Mouse (Mus musculus) heart, embryonic 16.5 days (tissue): ENCODE results near the gene Mmp24. TPM values are rescaled to one million over a fixed set of nuclear protein-coding genes. Genes with fewer than 3 reads are reported as not detected.

ENCODE experiments used
- ATAC-seq: fragments of 200-750 bp; cut with Nextera tagmentation; replicated peaks from 2 replicates; pipeline ENCODE4 v1.8.0; 2017; ENCODE audit warnings: moderate number of reproducible peaks; ENCODE audit not compliant: insufficient read depth, low FRiP score; ENCODE audit errors: extremely low read depth
- H3K27ac ChIP-seq: fragments of 300-500 bp; sonication (generic); 2 replicates; pipeline ENCODE4 v1.5.1; 2014; ENCODE audit warnings: mild to moderate bottlenecking, low read length, control low read depth, moderate library complexity
- H3K27me3 ChIP-seq: fragments of 300-500 bp; sonication (generic); 2 replicates; pipeline ENCODE4 v1.6.1; 2014; ENCODE audit warnings: low read length, mixed read lengths; ENCODE audit not compliant: control insufficient read depth, insufficient read depth
- H3K36me3 ChIP-seq: fragments of 300-500 bp; sonication (generic); 2 replicates; pipeline ENCODE4 v1.6.1; 2014; ENCODE audit not compliant: control insufficient read depth, insufficient read depth
- H3K4me1 ChIP-seq: fragments of 300-500 bp; sonication (generic); 2 replicates; pipeline ENCODE4 v1.6.1; 2014; ENCODE audit warnings: low read length, mixed read lengths; ENCODE audit not compliant: control insufficient read depth, insufficient read depth
- H3K4me2 ChIP-seq: fragments of 300-500 bp; sonication (generic); 2 replicates; pipeline ENCODE4 v1.6.1; 2014; ENCODE audit warnings: low read depth, mild to moderate bottlenecking, control low read depth, low read length
- H3K4me3 ChIP-seq: fragments of 300-500 bp; sonication (generic); 2 replicates; pipeline ENCODE4 v1.5.1; 2014; ENCODE audit warnings: mild to moderate bottlenecking, control low read depth, low read length
- H3K9ac ChIP-seq: fragments of 300-500 bp; sonication (generic); 2 replicates; pipeline ENCODE4 v1.6.1; 2014; ENCODE audit warnings: low read length, control low read depth
- H3K9me3 ChIP-seq: fragments of 300-500 bp; sonication (generic); replicated peaks from 2 replicates; pipeline ENCODE4 v1.6.1; 2016; ENCODE audit warnings: low read length; ENCODE audit not compliant: control insufficient read depth
- WGBS: fragments of 180-500 bp; shearing (Covaris S2); extraction: QIAGEN DNeasy Blood & Tissue Kit; methylation state at CpG from one replicate; pipeline ENCODE4 v1.1.7; 2014; 5-methylcytosine and 5-hydroxymethylcytosine counted together
- polyA plus RNA-seq: library from polyadenylated mRNA; unstranded; fragments of >200 nt; fragmentation: Nextera tagmentation; extraction: Ambion mirVana; gene quantifications from 2 replicates; pipeline ENCODE4 v1.2.1, GENCODE M21; 2015

The Mmp24 gene
- polyA plus RNA-seq, 1 experiment from 2014 or later: 0.04 TPM

DNA sequence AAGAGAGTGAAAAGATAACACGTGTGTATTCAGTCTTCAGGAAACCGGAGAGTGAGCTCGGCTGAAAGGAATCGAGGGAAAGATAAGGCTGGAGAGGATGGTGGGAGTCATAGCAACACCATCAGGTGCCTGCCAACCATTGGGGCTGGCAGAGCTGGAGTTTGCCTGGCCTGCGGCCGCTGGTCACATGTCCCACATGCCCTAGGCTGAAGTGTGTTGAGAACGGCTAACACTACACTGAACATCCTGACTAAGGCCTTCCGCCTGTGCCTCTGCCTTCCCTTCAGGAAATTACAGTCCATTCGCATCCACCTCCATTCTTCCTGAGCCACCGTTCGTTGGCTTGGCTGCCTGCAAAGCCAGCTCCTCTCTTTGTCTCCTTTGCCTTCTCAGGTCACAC, 32.9 kb upstream of the Mmp24 start:
- Histone ChIP-seq H3K36me3 (no peaks in the 10 kb centered on the region), H3K4me1 (peaks cover 10% of the 10 kb centered on the region), H3K27me3 (no peaks in the 10 kb centered on the region), H3K4me3 (no peak overlapping the region), H3K27ac (peak overlapping the region; percentile 61), H3K9me3 (no peaks in the 10 kb centered on the region), H3K9ac (no peak overlapping the region), H3K4me2 (peak overlapping the region; percentile 10; the same call in 1 of the 2 replicates)
- peak; percentile 66 for ATAC-seq
- WGBS: 38% methylated on average over 11 of the region's 11 CpGs

DNA sequence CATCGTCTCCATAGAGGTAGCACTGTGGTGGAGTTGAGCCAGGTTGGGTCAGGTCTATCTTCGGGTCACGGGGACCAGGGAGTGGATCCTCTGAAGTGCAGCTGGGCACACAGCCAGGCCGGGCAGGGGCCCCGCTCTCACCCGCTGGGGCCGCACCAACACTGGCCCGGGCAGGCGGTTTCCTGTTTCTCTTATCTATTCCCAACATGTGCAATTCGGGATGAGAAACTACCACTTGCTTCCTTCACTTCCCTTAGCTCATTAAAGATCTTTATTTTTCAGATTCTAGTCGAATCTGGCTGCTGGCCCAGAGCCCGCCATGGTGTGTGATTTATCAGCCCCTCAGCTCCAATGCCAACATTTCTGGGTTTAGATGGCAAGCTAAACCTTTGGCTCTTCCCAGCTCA, 32.2 kb upstream of the Mmp24 start:
- Histone ChIP-seq H3K4me2 (0 out of 2 replicates have a peak overlapping the region, but pooled peaks have one; percentile 0), H3K9me3 (no peaks in the 10 kb centered on the region), H3K9ac (no peak overlapping the region), H3K27ac (peak overlapping the region; percentile 61), H3K27me3 (no peaks in the 10 kb centered on the region), H3K4me1 (peaks cover 10% of the 10 kb centered on the region), H3K4me3 (no peak overlapping the region), H3K36me3 (no peaks in the 10 kb centered on the region)
- peak; percentile 94 for ATAC-seq
- WGBS: 24% methylated on average over 12 of the region's 12 CpGs

DNA sequence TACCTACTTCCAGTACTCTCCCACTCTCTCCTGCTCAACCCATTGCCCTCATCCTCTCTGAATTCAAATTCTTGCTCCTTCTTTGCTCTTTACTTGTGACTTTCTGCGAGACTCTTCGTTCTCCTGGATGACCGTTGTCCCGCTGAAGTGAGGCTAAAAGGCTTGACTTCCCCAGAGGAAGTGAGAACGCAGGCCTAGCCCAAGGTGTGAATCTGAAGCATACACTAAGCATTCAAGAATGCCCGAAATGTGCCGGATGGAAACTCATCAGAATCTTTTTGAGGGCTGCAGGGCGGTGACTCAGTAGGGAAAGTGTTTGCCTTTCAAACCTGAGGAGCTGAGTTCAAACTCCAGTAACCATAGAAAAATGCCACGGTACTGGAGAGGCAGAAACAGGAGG, 31.8 kb upstream of the Mmp24 start:
- peak overlapping the region; percentile 6; the same call in 1 of the 2 replicates for H3K27ac ChIP-seq
- 72% methylated on average over 9 of the region's 9 CpGs for WGBS
- H3K4me2 ChIP-seq: no peak overlapping the region
- H3K4me1 ChIP-seq: peaks cover 10% of the 10 kb centered on the region
- no peak for ATAC-seq
- H3K27me3 ChIP-seq: no peaks in the 10 kb centered on the region
- H3K4me3 ChIP-seq: no peak overlapping the region
- no peaks in the 10 kb centered on the region for H3K9me3 ChIP-seq
- no peak overlapping the region for H3K9ac ChIP-seq
- H3K36me3 ChIP-seq: no peaks in the 10 kb centered on the region

DNA sequence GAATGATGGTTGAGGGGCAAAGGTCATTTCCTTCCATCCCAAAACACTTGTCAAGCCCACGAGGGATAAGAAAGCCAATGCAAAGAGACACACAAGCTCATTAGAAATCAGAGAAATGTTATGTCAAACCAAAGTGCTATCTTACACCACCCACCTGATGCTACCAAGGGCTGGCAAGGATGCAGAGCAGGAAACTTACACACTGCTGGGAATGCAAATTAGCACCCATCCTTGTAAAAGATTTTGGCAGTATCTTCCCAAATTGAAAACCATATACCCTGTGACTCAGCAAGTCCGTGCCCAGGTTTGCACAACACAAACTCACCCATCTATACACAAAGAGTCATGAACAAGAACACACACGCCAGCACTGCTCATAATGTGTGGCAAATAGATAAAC, 29.7 kb upstream of the Mmp24 start:
- no peak overlapping the region for H3K4me2 ChIP-seq
- WGBS: 62% methylated on average over 3 of the region's 3 CpGs
- no peaks in the 10 kb centered on the region for H3K27me3 ChIP-seq
- H3K9ac ChIP-seq: no peak overlapping the region
- H3K4me3 ChIP-seq: no peak overlapping the region
- no peak overlapping the region for H3K27ac ChIP-seq
- ATAC-seq: no peak
- H3K9me3 ChIP-seq: no peaks in the 10 kb centered on the region
- no peaks in the 10 kb centered on the region for H3K36me3 ChIP-seq
- H3K4me1 ChIP-seq: peaks cover 10% of the 10 kb centered on the region

DNA sequence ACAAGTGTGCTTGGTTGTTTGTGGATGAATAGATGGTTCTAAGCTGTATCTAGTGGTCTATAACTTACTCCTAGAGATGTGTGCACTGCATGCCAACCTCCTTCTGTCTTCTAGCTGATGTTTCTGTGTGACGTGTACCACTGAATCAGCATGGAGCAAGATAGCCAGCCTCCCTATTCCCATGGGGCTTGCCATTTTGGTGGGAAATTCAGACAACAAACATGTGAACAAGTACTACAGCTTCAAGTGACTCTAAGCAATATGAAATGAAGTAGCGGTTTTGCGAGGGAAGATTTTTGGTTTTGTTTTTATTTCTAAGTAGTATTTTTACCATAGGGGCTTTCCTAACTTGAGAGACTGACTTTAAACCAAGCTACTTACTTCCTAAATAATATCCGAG, 25.7 kb upstream of the Mmp24 start:
- no peak overlapping the region for H3K4me3 ChIP-seq
- H3K36me3 ChIP-seq: no peaks in the 10 kb centered on the region
- H3K4me2 ChIP-seq: no peak overlapping the region
- no peak for ATAC-seq
- H3K9me3 ChIP-seq: no peaks in the 10 kb centered on the region
- no peak overlapping the region for H3K9ac ChIP-seq
- no peak overlapping the region for H3K27ac ChIP-seq
- WGBS: 84% methylated on average over 4 of the region's 4 CpGs
- peaks cover 2% of the 10 kb centered on the region; the same call in 1 of the 2 replicates for H3K4me1 ChIP-seq
- no peaks in the 10 kb centered on the region for H3K27me3 ChIP-seq

DNA sequence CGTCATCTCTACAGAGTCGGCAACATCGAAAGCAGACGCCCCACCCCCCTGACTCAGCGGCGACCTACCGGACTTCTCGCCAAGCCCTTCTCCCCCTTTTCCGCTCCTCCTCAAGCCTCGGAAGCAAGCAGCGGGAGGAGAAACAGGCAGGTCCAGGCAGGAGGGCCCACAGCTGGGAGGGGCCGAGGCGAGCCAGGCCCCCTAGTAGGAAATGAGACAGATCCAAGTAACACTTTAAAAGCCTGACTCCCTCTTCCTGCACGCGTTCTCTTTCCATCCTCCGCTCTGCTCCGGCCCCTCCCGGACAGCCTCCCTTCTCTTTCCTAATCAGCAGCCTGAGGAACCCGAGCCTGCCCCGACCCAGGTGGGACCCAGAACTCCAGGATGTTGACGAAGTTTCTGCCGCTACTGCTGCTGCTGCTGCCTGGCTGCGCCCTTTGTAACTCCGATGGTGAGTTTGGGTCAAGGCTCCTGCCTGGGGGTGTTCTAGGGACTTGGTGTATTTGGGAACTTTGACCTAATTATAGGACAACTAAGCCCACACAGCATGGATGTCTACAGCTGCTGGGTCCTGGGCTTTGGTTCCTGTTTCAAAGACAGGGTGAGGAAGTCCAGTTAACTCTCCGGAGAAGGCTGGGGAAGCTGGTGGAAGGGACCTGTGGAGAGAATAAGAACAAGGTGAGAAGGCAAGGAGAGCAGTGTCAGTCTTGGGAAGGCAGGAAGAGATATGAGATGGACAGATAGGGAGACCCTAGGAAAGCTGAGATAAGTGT, 23.9 kb upstream of the Mmp24 start, which contains the start of gene Procr:
Gene Procr (plus strand): TSS at position 104 of the 773 bp plus-strand sequence.
- Histone ChIP-seq H3K36me3 (no peaks in the 10 kb centered on the region), H3K9me3 (no peaks in the 10 kb centered on the region), H3K4me1 (peaks cover 2% of the 10 kb centered on the region; the same call in 1 of the 2 replicates), H3K4me2 (peak within 1 kb of the TSS; percentile 91), H3K4me3 (peak within 1 kb of the TSS; percentile 53), H3K27me3 (no peaks in the 10 kb centered on the region), H3K9ac (peak within 1 kb of the TSS; percentile 65), H3K27ac (no peak within 1 kb of the TSS)
- ATAC-seq: peak; percentile 87
- WGBS: 3% methylated on average over 25 of the region's 25 CpGs

DNA sequence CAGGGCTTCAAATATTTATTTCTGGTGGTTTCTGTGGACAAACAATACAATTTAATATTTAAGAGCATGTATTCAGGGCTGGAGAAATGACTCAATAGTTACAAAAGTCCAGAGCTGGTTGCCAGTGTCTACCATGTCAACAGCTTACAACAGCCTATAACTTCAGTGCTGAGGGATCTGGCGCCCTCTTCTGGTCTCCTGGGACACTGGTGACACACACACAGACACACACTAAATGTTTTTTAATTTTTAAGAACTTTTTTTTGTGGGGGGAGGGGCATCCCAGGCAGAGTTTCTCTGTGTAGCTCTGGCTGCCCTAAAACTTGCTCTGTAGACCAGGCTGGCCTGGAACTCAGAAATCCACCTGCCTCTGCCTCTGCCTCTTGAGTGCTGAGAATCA, 19.4 kb upstream of the Mmp24 start:
- no peaks in the 10 kb centered on the region for H3K9me3 ChIP-seq
- H3K4me2 ChIP-seq: no peak overlapping the region
- no peak overlapping the region for H3K9ac ChIP-seq
- no peak overlapping the region for H3K27ac ChIP-seq
- peaks cover 2% of the 10 kb centered on the region; the same call in 1 of the 2 replicates for H3K4me1 ChIP-seq
- 0% methylated on average over 1 of the region's 1 CpGs for WGBS
- no peak overlapping the region for H3K4me3 ChIP-seq
- ATAC-seq: no peak
- no peaks in the 10 kb centered on the region for H3K36me3 ChIP-seq
- H3K27me3 ChIP-seq: peaks cover 3% of the 10 kb centered on the region; the same call in 1 of the 2 replicates

DNA sequence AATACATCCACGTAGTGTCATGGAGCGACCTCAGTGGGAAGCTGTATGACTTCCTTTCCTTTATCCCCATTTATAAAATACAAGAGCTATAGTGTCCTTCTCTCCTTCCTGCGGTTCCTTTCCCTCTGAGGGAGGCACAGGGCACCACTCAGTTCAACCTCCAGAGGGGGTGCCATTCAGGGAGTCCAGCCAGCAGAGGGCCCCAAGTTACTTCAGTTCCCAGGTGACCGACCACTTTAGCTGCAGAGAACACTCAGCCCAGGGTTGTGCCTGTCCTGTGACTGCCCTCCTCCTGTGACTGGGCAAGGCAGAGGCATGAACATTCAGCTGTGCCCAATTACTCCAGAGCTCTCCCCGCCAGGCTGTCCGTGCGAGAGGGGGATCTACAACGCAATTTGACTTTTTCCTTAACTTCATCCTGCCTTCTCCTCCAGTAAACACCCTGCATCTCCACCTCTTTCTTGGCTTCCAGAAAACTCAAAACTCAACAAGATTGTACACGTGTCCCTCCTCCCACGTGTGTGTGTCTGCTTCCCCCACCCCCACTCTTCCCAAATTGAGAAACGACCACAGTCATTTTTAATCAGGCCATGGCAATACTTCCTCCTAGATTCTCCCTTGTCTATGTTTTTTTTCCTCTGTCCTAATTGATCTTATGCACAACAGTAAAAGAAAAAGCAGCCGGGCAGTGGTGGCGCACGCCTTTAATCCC, 18.1 kb upstream of the Mmp24 start:
- no peaks in the 10 kb centered on the region for H3K4me1 ChIP-seq
- no peaks in the 10 kb centered on the region for H3K36me3 ChIP-seq
- H3K9me3 ChIP-seq: no peaks in the 10 kb centered on the region
- H3K27ac ChIP-seq: no peak overlapping the region
- H3K4me3 ChIP-seq: no peak overlapping the region
- H3K27me3 ChIP-seq: peaks cover 3% of the 10 kb centered on the region; the same call in 1 of the 2 replicates
- ATAC-seq: no peak
- no peak overlapping the region for H3K9ac ChIP-seq
- WGBS: 53% methylated on average over 14 of the region's 14 CpGs
- no peak overlapping the region for H3K4me2 ChIP-seq
